Mouse (Mus musculus): ENCODE measurements at regions not wholly inside any gene's neighbourhood (a gene's known extent, or its start where the extent isn't known, plus 50 kb on each side); places are given as distances from the start of the nearest gene placed in this dataset.
"Not testable (repeated sequence)": the region's sequence is repeated elsewhere in the genome, so short reads cannot be mapped to it uniquely, and the experiment has no call there.

DNA sequence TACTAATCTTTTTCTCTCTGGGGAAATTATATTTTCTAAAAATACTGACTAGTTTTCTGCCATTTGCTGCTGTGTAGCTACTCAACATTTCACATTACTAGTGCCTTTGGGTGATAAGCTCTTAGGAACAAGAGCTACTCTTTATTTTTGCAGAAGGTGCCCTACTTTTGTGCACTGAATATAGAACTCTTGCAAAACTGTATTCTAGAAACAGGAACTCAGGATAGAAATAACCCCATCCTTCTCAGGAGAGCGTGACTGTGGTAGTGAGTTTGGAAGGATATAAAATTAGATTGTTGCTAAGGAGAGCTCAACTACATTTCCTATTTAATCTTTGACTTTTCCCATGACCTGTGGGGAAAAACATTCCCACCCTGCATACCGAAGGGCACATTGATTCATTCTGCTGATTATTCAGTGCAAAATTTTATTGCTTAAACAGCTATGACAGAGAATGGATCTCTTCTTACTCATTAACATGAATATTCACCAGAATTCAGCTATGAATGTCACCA, 408.0 kb upstream of the Nrsn1 start:
- WGBS: 91% methylated on average over 2 of the region's 2 CpGs
- H3K27ac ChIP-seq: no peak overlapping the region
- no peaks in the 10 kb centered on the region for H3K27me3 ChIP-seq (ENCODE audit: low read depth, poor library complexity, severe bottlenecking)
- no peaks in the 10 kb centered on the region for H3K4me1 ChIP-seq
- no peak for DNase-seq (ENCODE audit: low spot score)
- H3K9me3 ChIP-seq (replicated peaks): no peaks in the 10 kb centered on the region
- no peak overlapping the region for H3K4me3 ChIP-seq
- no peaks in the 10 kb centered on the region for H3K36me3 ChIP-seq

DNA sequence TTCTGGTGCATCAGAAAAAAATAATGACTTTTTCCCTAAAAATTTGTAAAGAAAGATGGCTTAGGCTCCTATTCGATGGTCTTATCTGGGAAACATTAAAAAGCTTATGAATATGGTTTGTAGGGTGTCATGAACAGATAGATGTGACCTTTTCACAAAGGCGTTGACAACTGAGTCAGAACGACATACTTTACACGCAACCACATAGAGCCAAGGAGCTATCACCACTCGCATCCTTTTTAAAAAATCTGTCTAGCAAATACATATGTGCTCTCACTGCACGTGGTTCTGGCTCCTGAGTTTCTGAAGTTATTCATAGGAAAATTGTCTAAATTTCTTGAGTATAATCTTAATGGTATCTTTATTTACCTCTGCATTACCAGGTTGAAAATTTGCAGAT, 404.9 kb upstream of the Nrsn1 start:
- H3K27me3 ChIP-seq (ENCODE audit: low read depth, poor library complexity, severe bottlenecking): no peaks in the 10 kb centered on the region
- 91% methylated on average over 6 of the region's 6 CpGs for WGBS

GRCm38 (mm10) chr13:25666022-25666421, 395.7 kb upstream of the Nrsn1 start:
- Histone ChIP-seq H3K4me1 (no peaks in the 10 kb centered on the region), H3K27me3 (ENCODE audit: low read depth, poor library complexity, severe bottlenecking) (no peaks in the 10 kb centered on the region), H3K9me3 (replicated peaks) (no peaks in the 10 kb centered on the region), H3K36me3 (no peaks in the 10 kb centered on the region), H3K27ac (no peak overlapping the region), H3K4me3 (no peak overlapping the region)
- 87% methylated on average over 3 of the region's 3 CpGs for WGBS
- DNase-seq (ENCODE audit: low spot score): no peak

More for the DNA sequence above, 404.9 kb upstream of the Nrsn1 start:
- Histone ChIP-seq H3K9me3 (replicated peaks) (no peaks in the 10 kb centered on the region), H3K4me3 (no peak overlapping the region), H3K27ac (no peak overlapping the region), H3K4me1 (no peaks in the 10 kb centered on the region), H3K36me3 (no peaks in the 10 kb centered on the region)
- DNase-seq (ENCODE audit: low spot score): no peak

DNA sequence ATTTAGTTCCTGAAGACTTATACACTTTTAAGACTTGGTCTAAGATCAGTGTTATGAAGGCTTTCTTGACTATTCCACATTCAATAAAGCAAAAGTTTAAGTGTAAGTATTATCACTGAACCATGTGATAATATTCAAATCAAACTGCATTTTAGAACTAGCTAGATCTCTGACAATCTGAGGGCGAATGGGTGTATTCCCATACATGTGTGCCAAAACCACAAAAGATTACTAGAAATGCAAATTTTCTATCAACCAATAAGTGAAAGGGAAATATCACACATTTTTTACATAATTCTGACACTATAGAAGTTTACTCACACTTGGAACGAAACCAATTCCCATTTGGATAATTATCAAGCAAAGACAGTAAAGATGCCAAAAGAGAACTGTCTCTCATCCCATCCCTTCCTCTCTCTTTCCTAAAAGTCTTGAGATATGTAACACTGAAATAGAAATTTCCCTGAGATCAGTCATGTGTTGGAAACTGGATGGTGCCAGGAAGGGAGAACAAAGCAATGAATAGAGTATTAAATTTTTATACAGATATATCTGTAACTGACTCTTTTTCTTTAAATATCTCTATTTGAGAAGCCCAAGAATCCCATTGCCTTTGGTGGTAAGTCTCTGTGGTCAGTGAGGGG, 394.8 kb upstream of the Nrsn1 start:
- no peak for DNase-seq (ENCODE audit: low spot score)
- Histone ChIP-seq H3K36me3 (no peaks in the 10 kb centered on the region), H3K27ac (no peak overlapping the region), H3K4me3 (no peak overlapping the region), H3K9me3 (replicated peaks) (no peaks in the 10 kb centered on the region), H3K4me1 (no peaks in the 10 kb centered on the region), H3K27me3 (ENCODE audit: low read depth, poor library complexity, severe bottlenecking) (no peaks in the 10 kb centered on the region)
- WGBS: 86% methylated on average over 2 of the region's 2 CpGs

GRCm38 (mm10) chr13:25648430-25648786, 378.1 kb upstream of the Nrsn1 start:
- H3K4me1 ChIP-seq: no peaks in the 10 kb centered on the region
- H3K4me3 ChIP-seq: no peak overlapping the region
- H3K27ac ChIP-seq: no peak overlapping the region; the same call in 1 of the 2 replicates
- no peaks in the 10 kb centered on the region for H3K27me3 ChIP-seq (ENCODE audit: low read depth, poor library complexity, severe bottlenecking)
- no peaks in the 10 kb centered on the region for H3K9me3 ChIP-seq (replicated peaks)
- 96% methylated on average over 1 of the region's 1 CpGs for WGBS
- H3K36me3 ChIP-seq: no peaks in the 10 kb centered on the region
- DNase-seq (ENCODE audit: low spot score): no peak

- H3K4me1 ChIP-seq: no peaks in the 10 kb centered on the region
- 86% methylated on average over 3 of the region's 3 CpGs for WGBS
- H3K27me3 ChIP-seq (ENCODE audit: low read depth, poor library complexity, severe bottlenecking): no peaks in the 10 kb centered on the region
- no peaks in the 10 kb centered on the region for H3K36me3 ChIP-seq
- H3K4me3 ChIP-seq: no peak overlapping the region
- no peak overlapping the region for H3K27ac ChIP-seq
- no peaks in the 10 kb centered on the region for H3K9me3 ChIP-seq (replicated peaks)
- no peak for DNase-seq (ENCODE audit: low spot score)
Observed at GRCm38 (mm10) chr13:25647711-25648429, 377.6 kb upstream of the Nrsn1 start.

GRCm38 (mm10) chr13:25639522-25640291, 369.4 kb upstream of the Nrsn1 start:
- no peak for DNase-seq (ENCODE audit: low spot score)
- no peak overlapping the region for H3K4me3 ChIP-seq
- peak overlapping the region; percentile 68; the same call in 1 of the 2 replicates for H3K27ac ChIP-seq
- no peaks in the 10 kb centered on the region for H3K9me3 ChIP-seq (replicated peaks)
- H3K4me1 ChIP-seq: peaks cover 6% of the 10 kb centered on the region; the same call in 1 of the 2 replicates
- H3K27me3 ChIP-seq (ENCODE audit: low read depth, poor library complexity, severe bottlenecking): no peaks in the 10 kb centered on the region
- no peaks in the 10 kb centered on the region for H3K36me3 ChIP-seq
- WGBS: 33% methylated on average over 6 of the region's 6 CpGs

GRCm38 (mm10) chr13:25629466-25629865, 359.2 kb upstream of the Nrsn1 start:
- no peaks in the 10 kb centered on the region for H3K4me1 ChIP-seq
- no peaks in the 10 kb centered on the region for H3K9me3 ChIP-seq (replicated peaks)
- WGBS: 82% methylated on average over 4 of the region's 4 CpGs
- DNase-seq (ENCODE audit: low spot score): no peak
- no peak overlapping the region for H3K27ac ChIP-seq
- H3K27me3 ChIP-seq (ENCODE audit: low read depth, poor library complexity, severe bottlenecking): no peaks in the 10 kb centered on the region
- H3K36me3 ChIP-seq: no peaks in the 10 kb centered on the region
- no peak overlapping the region for H3K4me3 ChIP-seq

DNA sequence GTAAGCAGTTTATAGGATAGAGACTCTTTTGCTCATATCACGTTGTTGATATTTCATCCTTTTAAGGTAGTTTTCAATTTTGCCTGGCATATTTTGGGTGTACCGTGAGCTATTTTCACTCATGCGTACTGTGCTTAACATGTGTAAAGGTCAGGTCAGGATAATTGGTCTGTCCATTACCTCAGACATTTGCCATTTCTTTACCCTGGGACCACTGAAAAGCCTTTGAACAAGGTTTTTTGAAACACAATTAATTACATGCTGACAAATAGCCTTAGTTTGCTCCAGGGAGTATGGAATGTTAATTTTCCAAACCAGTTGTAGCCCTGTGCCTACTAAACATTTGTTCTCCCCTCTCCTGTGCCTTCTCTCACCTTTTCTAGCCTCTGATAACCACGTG, 347.3 kb upstream of the Nrsn1 start:
- no peaks in the 10 kb centered on the region for H3K36me3 ChIP-seq
- DNase-seq (ENCODE audit: low spot score): no peak
- no peak overlapping the region for H3K4me3 ChIP-seq
- H3K9me3 ChIP-seq (replicated peaks): no peaks in the 10 kb centered on the region
- H3K27me3 ChIP-seq (ENCODE audit: low read depth, poor library complexity, severe bottlenecking): no peaks in the 10 kb centered on the region
- H3K4me1 ChIP-seq: peaks cover 18% of the 10 kb centered on the region
- peak overlapping the region; percentile 61; the same call in 1 of the 2 replicates for H3K27ac ChIP-seq
- 26% methylated on average over 4 of the region's 4 CpGs for whole genome bisulfite sequencing

- DNase-seq (ENCODE audit: low spot score): peak; percentile 34
- peaks cover 22% of the 10 kb centered on the region for H3K4me1 ChIP-seq
- peak overlapping the region; percentile 70 for H3K27ac ChIP-seq
- no peaks in the 10 kb centered on the region for H3K9me3 ChIP-seq (replicated peaks)
- no peak overlapping the region for H3K4me3 ChIP-seq
- H3K27me3 ChIP-seq (ENCODE audit: low read depth, poor library complexity, severe bottlenecking): no peaks in the 10 kb centered on the region
- 13% methylated on average over 4 of the region's 4 CpGs for WGBS
- no peaks in the 10 kb centered on the region for H3K36me3 ChIP-seq
Observed at GRCm38 (mm10) chr13:25611986-25612385, 341.7 kb upstream of the Nrsn1 start.

- peak overlapping the region; percentile 62; the same call in 1 of the 2 replicates for H3K27ac ChIP-seq
Observed at GRCm38 (mm10) chr13:25609641-25610040, 339.3 kb upstream of the Nrsn1 start.

DNA sequence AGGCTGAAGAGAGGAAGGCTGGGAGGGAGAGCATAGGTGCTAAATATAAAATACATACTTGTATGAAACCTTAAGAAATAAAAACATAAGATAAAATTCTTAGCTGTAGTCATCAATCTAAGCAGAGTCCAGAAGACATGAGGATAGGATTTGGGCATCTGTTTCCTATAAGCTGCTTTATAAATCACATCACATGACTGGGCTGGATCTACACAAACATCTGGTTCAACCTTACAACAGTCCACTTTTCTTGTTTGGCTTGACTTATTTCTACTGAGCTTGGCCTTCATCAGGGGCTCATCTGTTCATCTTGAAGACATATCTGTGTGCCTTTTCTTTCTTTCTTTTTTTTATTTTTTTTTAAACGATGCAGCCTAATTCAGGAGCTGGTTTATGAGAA, 338.9 kb upstream of the Nrsn1 start:
- no peak overlapping the region for H3K4me3 ChIP-seq
- DNase-seq (ENCODE audit: low spot score): no peak
- no peaks in the 10 kb centered on the region for H3K36me3 ChIP-seq
- no peaks in the 10 kb centered on the region for H3K9me3 ChIP-seq (replicated peaks)
- peak overlapping the region; percentile 62; the same call in 1 of the 2 replicates for H3K27ac ChIP-seq
- peaks cover 19% of the 10 kb centered on the region for H3K4me1 ChIP-seq
- 39% methylated on average over 1 of the region's 1 CpGs for WGBS
- H3K27me3 ChIP-seq (ENCODE audit: low read depth, poor library complexity, severe bottlenecking): no peaks in the 10 kb centered on the region

More at GRCm38 (mm10) chr13:25609641-25610040, 339.3 kb upstream of the Nrsn1 start:
- WGBS: 76% methylated on average over 4 of the region's 4 CpGs
- Histone ChIP-seq H3K9me3 (replicated peaks) (no peaks in the 10 kb centered on the region), H3K36me3 (no peaks in the 10 kb centered on the region), H3K27me3 (ENCODE audit: low read depth, poor library complexity, severe bottlenecking) (no peaks in the 10 kb centered on the region), H3K4me1 (peaks cover 19% of the 10 kb centered on the region), H3K4me3 (no peak overlapping the region)
- DNase-seq (ENCODE audit: low spot score): no peak

GRCm38 (mm10) chr13:25601351-25601750, 331.0 kb upstream of the Nrsn1 start:
- H3K36me3 ChIP-seq; H3K27ac ChIP-seq; H3K9me3 ChIP-seq (replicated peaks); H3K4me3 ChIP-seq; DNase-seq (ENCODE audit: low spot score); H3K27me3 ChIP-seq (ENCODE audit: low read depth, poor library complexity, severe bottlenecking); H3K4me1 ChIP-seq: not testable (repeated sequence)

Data from limb, embryonic 10.5 days (tissue).